Mouse (Mus musculus): ENCODE results near the gene Gpatch2. TPM values are rescaled to one million over a fixed set of nuclear protein-coding genes. Genes with fewer than 3 reads are reported as not detected.

Gpatch2 gene
- polyA plus RNA-seq, 1 experiment, result 0.39 TPM

GRCm38 (mm10) chr1:187311122-187311521 lies 95.8 kb downstream of the Gpatch2 start:
- TF ChIP-seq TAL1 (IDR thresholded peaks at IDR 0.05; ENCODE audit: low read length), result no peak
- no peak for TF ChIP-seq GATA1 (IDR thresholded peaks at IDR 0.05; ENCODE audit: low read length)
- Histone ChIP-seq H3K36me3 (ENCODE audit: control insufficient read depth) (peaks cover 3% of the 10 kb centered on the region), H3K9me3 (ENCODE audit: control insufficient read depth, low read length) (no peaks in the 10 kb centered on the region)

GRCm38 (mm10) chr1:187313323-187313722 lies 98.0 kb downstream of the Gpatch2 start:
- Histone ChIP-seq H3K36me3 (ENCODE audit: control insufficient read depth) (no peaks in the 10 kb centered on the region; the same call in 1 of the 2 replicates), H3K4me1 (ENCODE audit: control insufficient read depth) (no peaks in the 10 kb centered on the region; the same call in 1 of the 2 replicates), H3K27me3 (ENCODE audit: control insufficient read depth) (no peaks in the 10 kb centered on the region), H3K4me3 (replicated peaks) (no peak overlapping the region), H3K9me3 (ENCODE audit: control insufficient read depth, low read length) (no peaks in the 10 kb centered on the region)
- TF ChIP-seq GATA1 (IDR thresholded peaks at IDR 0.05; ENCODE audit: low read length) (no peak), TAL1 (IDR thresholded peaks at IDR 0.05; ENCODE audit: low read length) (no peak)

More at GRCm38 (mm10) chr1:187311122-187311521, 95.8 kb downstream of the Gpatch2 start:
- no peak overlapping the region for H3K4me3 ChIP-seq (replicated peaks)
- no peaks in the 10 kb centered on the region; the same call in 1 of the 2 replicates for H3K4me1 ChIP-seq (ENCODE audit: control insufficient read depth)
- no peaks in the 10 kb centered on the region for H3K27me3 ChIP-seq (ENCODE audit: control insufficient read depth)

GRCm38 (mm10) chr1:187313763-187314162 lies 98.5 kb downstream of the Gpatch2 start:
- TF ChIP-seq GATA1 (IDR thresholded peaks at IDR 0.05; ENCODE audit: low read length) (no peak), TAL1 (IDR thresholded peaks at IDR 0.05; ENCODE audit: low read length) (no peak)
- H3K9me3 ChIP-seq (ENCODE audit: control insufficient read depth, low read length), result no peaks in the 10 kb centered on the region
- no peaks in the 10 kb centered on the region; the same call in 1 of the 2 replicates for H3K4me1 ChIP-seq (ENCODE audit: control insufficient read depth)
- no peaks in the 10 kb centered on the region for H3K27me3 ChIP-seq (ENCODE audit: control insufficient read depth)
- no peaks in the 10 kb centered on the region; the same call in 1 of the 2 replicates for H3K36me3 ChIP-seq (ENCODE audit: control insufficient read depth)
- no peak overlapping the region for H3K4me3 ChIP-seq (replicated peaks)

- no peaks in the 10 kb centered on the region for H3K9me3 ChIP-seq (ENCODE audit: control insufficient read depth, low read length)
- H3K36me3 ChIP-seq (ENCODE audit: control insufficient read depth), result peaks cover 1% of the 10 kb centered on the region; the same call in 1 of the 2 replicates
- TF ChIP-seq TAL1 (IDR thresholded peaks at IDR 0.05; ENCODE audit: low read length) (no peak), GATA1 (IDR thresholded peaks at IDR 0.05; ENCODE audit: low read length) (no peak)
- no peaks in the 10 kb centered on the region; the same call in 1 of the 2 replicates for H3K4me1 ChIP-seq (ENCODE audit: control insufficient read depth)
- H3K27me3 ChIP-seq (ENCODE audit: control insufficient read depth), result no peaks in the 10 kb centered on the region
- H3K4me3 ChIP-seq (replicated peaks), result no peak overlapping the region
Observed at GRCm38 (mm10) chr1:187314516-187314915, 99.2 kb downstream of the Gpatch2 start.

- TF ChIP-seq TAL1 (IDR thresholded peaks at IDR 0.05; ENCODE audit: low read length), result no peak
- no peak for TF ChIP-seq GATA1 (IDR thresholded peaks at IDR 0.05; ENCODE audit: low read length)
- peaks cover 3% of the 10 kb centered on the region; the same call in 1 of the 2 replicates for H3K36me3 ChIP-seq (ENCODE audit: control insufficient read depth)
- no peaks in the 10 kb centered on the region; the same call in 1 of the 2 replicates for H3K4me1 ChIP-seq (ENCODE audit: control insufficient read depth)
- H3K9me3 ChIP-seq (ENCODE audit: control insufficient read depth, low read length), result no peaks in the 10 kb centered on the region
- no peak overlapping the region for H3K4me3 ChIP-seq (replicated peaks)
- H3K27me3 ChIP-seq (ENCODE audit: control insufficient read depth), result no peaks in the 10 kb centered on the region
Observed at GRCm38 (mm10) chr1:187315821-187316220, 100.5 kb downstream of the Gpatch2 start.

GRCm38 (mm10) chr1:187316555-187316954 lies 101.2 kb downstream of the Gpatch2 start:
- no peak overlapping the region for H3K4me3 ChIP-seq (replicated peaks)
- H3K4me1 ChIP-seq (ENCODE audit: control insufficient read depth), result peaks cover 3% of the 10 kb centered on the region; the same call in 1 of the 2 replicates
- H3K9me3 ChIP-seq (ENCODE audit: control insufficient read depth, low read length), result no peaks in the 10 kb centered on the region
- peaks cover 3% of the 10 kb centered on the region; the same call in 1 of the 2 replicates for H3K36me3 ChIP-seq (ENCODE audit: control insufficient read depth)
- no peaks in the 10 kb centered on the region for H3K27me3 ChIP-seq (ENCODE audit: control insufficient read depth)
- TF ChIP-seq GATA1 (IDR thresholded peaks at IDR 0.05; ENCODE audit: low read length) (no peak), TAL1 (IDR thresholded peaks at IDR 0.05; ENCODE audit: low read length) (no peak)

- peaks cover 5% of the 10 kb centered on the region; the same call in 1 of the 2 replicates for H3K36me3 ChIP-seq (ENCODE audit: control insufficient read depth)
- H3K4me1 ChIP-seq (ENCODE audit: control insufficient read depth), result peaks cover 11% of the 10 kb centered on the region; the same call in 1 of the 2 replicates
- H3K27me3 ChIP-seq (ENCODE audit: control insufficient read depth), result no peaks in the 10 kb centered on the region
- H3K9me3 ChIP-seq (ENCODE audit: control insufficient read depth, low read length), result no peaks in the 10 kb centered on the region
- TF ChIP-seq TAL1 (IDR thresholded peaks at IDR 0.05; ENCODE audit: low read length), result no peak
- TF ChIP-seq GATA1 (IDR thresholded peaks at IDR 0.05; ENCODE audit: low read length), result no peak
- H3K4me3 ChIP-seq (replicated peaks), result no peak overlapping the region
Observed at GRCm38 (mm10) chr1:187321814-187322213, 106.5 kb downstream of the Gpatch2 start.

GRCm38 (mm10) chr1:187322505-187323208 lies 107.3 kb downstream of the Gpatch2 start:
- Histone ChIP-seq H3K36me3 (ENCODE audit: control insufficient read depth) (peaks cover 5% of the 10 kb centered on the region; the same call in 1 of the 2 replicates), H3K4me1 (ENCODE audit: control insufficient read depth) (peaks cover 11% of the 10 kb centered on the region; the same call in 1 of the 2 replicates), H3K9me3 (ENCODE audit: control insufficient read depth, low read length) (no peaks in the 10 kb centered on the region), H3K4me3 (replicated peaks) (no peak overlapping the region), H3K27me3 (ENCODE audit: control insufficient read depth) (no peaks in the 10 kb centered on the region)
- no peak for TF ChIP-seq GATA1 (IDR thresholded peaks at IDR 0.05; ENCODE audit: low read length)
- TF ChIP-seq TAL1 (IDR thresholded peaks at IDR 0.05; ENCODE audit: low read length), result no peak

- Histone ChIP-seq H3K4me1 (ENCODE audit: control insufficient read depth) (peaks cover 11% of the 10 kb centered on the region; the same call in 1 of the 2 replicates), H3K4me3 (replicated peaks) (no peak overlapping the region), H3K9me3 (ENCODE audit: control insufficient read depth, low read length) (no peaks in the 10 kb centered on the region), H3K36me3 (ENCODE audit: control insufficient read depth) (peaks cover 5% of the 10 kb centered on the region; the same call in 1 of the 2 replicates), H3K27me3 (ENCODE audit: control insufficient read depth) (no peaks in the 10 kb centered on the region)
- no peak for TF ChIP-seq GATA1 (IDR thresholded peaks at IDR 0.05; ENCODE audit: low read length)
- no peak for TF ChIP-seq TAL1 (IDR thresholded peaks at IDR 0.05; ENCODE audit: low read length)
Observed at GRCm38 (mm10) chr1:187323209-187323589, 107.9 kb downstream of the Gpatch2 start.

All from erythroblast, embryonic 14.5 days (primary cell).